Comparison of ENCODE assay signal across 8 mouse cellular contexts in the genomic region with DNA sequence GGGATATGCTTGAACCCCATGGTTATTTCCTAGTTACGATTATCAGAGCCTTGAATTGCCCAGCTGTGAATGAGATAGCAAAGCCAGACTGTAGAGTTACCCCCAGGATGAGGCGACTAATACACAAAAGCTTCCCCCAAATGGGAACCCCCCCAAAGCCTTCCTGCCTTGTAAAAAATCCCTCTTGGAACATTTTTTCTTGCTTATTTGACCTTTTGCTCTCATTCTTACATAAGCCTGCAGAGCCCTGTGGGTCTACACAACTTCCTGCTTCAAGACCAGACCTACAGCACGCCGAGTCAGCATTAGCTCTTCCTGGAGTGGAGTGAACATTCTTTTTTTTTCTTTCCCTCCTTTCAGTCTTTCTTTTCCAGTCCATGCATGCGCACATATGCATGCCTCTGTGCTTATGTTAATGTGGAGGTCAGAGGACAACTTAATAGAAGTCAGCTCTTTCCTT.
DNase-seq lines count a peak whose midpoint lies in the region; ATAC-seq lines count a peak whose summit lies in the region.

No protein-coding gene starts in this region.

- H3K9me3 ChIP-seq in kidney, embryonic 16.5 days (ENCODE audit: low read length): no peaks in the 10 kb centered on the region
- no peaks in the 10 kb centered on the region for H3K9me3 ChIP-seq in forebrain, embryonic 15.5 days

- peaks cover 7% of the 10 kb centered on the region; the same call in 1 of the 2 replicates for H3K4me1 ChIP-seq in kidney, embryonic 16.5 days (ENCODE audit: insufficient read depth, low read length)
- H3K4me1 ChIP-seq in forebrain, embryonic 15.5 days: no peaks in the 10 kb centered on the region

- H3K27ac ChIP-seq in kidney, embryonic 16.5 days (ENCODE audit: low read length): peak overlapping the region; percentile 54; the same call in 1 of the 2 replicates
- H3K27ac ChIP-seq in forebrain, embryonic 15.5 days (replicated peaks): no peak overlapping the region

- peak; percentile 58; the same call in 1 of the 2 replicates for ATAC-seq in kidney, embryonic 16.5 days (ENCODE audit: low FRiP score, low TSS enrichment)
- peak; percentile 45; the same call in 1 of the 2 replicates for ATAC-seq in monocyte, adult 5-6 weeks (replicated peaks; ENCODE audit: insufficient number of reproducible peaks, low FRiP score, low TSS enrichment, poor library complexity, severe bottlenecking)
- ATAC-seq in forebrain, embryonic 15.5 days (replicated peaks): no peak

- no peak overlapping the region for H3K9ac ChIP-seq in kidney, embryonic 16.5 days (replicated peaks; ENCODE audit: low read length)
- H3K9ac ChIP-seq in forebrain, embryonic 15.5 days (replicated peaks): no peak overlapping the region

- no peak overlapping the region for H3K4me2 ChIP-seq in kidney, embryonic 16.5 days (replicated peaks; ENCODE audit: low read depth, low read length)
- no peak overlapping the region for H3K4me2 ChIP-seq in forebrain, embryonic 15.5 days (replicated peaks)

- no peaks in the 10 kb centered on the region for H3K36me3 ChIP-seq in kidney, embryonic 16.5 days (ENCODE audit: insufficient read depth, low read length)
- no peaks in the 10 kb centered on the region for H3K36me3 ChIP-seq in forebrain, embryonic 15.5 days

- DNase-seq in adrenal gland, adult (ENCODE audit: inconsistent age in 2 of 2, low spot score in 1 of 2): peak; percentile 25 to 62
- no peak for DNase-seq in adrenal gland, postnatal 25 days
- DNase-seq in thymus, postnatal 14 days: peak; percentile 40
- no peak for DNase-seq in thymus, adult 18-20 months
- DNase-seq in gastrocnemius, adult 8-10 months (ENCODE audit: low spot score in 2 of 2): no peak

- no peaks in the 10 kb centered on the region for H3K27me3 ChIP-seq in kidney, embryonic 16.5 days (ENCODE audit: insufficient read depth, low read length)
- H3K27me3 ChIP-seq in forebrain, embryonic 15.5 days: no peaks in the 10 kb centered on the region

- H3K4me3 ChIP-seq in kidney, embryonic 16.5 days (ENCODE audit: low read length): no peak overlapping the region
- no peak overlapping the region for H3K4me3 ChIP-seq in forebrain, embryonic 15.5 days

- WGBS in kidney, embryonic 16.5 days: 59% methylated on average over 5 of the region's 5 CpGs
- WGBS in forebrain, embryonic 15.5 days: 73% methylated on average over 5 of the region's 5 CpGs

Comparison
In these comparisons a context has a peak if more than half of its experiments do, and no peak if none do; other contexts are left out.
1. DNase-seq: peak in adrenal gland, adult (2 of 2) and thymus, postnatal 14 days (single experiment); none in adrenal gland, postnatal 25 days (single experiment), thymus, adult 18-20 months (0 of 2) and gastrocnemius, adult 8-10 months (0 of 2).